Mouse (Mus musculus) stomach, postnatal 0 days (tissue): ENCODE measurements around the gene Tnfaip1.

Experiments used
- CTCF ChIP-seq: IDR thresholded peaks from 2 replicates; pipeline ENCODE4 v1.5.1; 2016; ENCODE audit warnings: antibody characterized with exemption, low read depth, mild to moderate bottlenecking, moderate library complexity
- EP300 ChIP-seq: optimal IDR thresholded peaks from 2 replicates; pipeline ENCODE3; 2016; ENCODE audit warnings: antibody characterized with exemption

GRCm38 (mm10) chr11:78524838-78525237 lies 11.3 kb downstream of the Tnfaip1 start:
- no peak for TF ChIP-seq CTCF
- TF ChIP-seq EP300, result no peak
